Mouse (Mus musculus) midbrain, embryonic 13.5 days (tissue): ENCODE data around the gene Depdc1a. TPM values are rescaled to one million over a fixed set of nuclear protein-coding genes. Genes with fewer than 3 reads are reported as not detected.
"Not testable (repeated sequence)": the region's sequence is repeated elsewhere in the genome, so short reads cannot be mapped to it uniquely, and the experiment has no call there.

Experiments used
- ATAC-seq: fragments of 200-750 bp; cut with Nextera tagmentation; 2 replicates; pipeline ENCODE4 v1.8.0; 2017; ENCODE audit warnings: mild to moderate bottlenecking, moderate TSS enrichment, moderate library complexity
- H3K27ac ChIP-seq: fragments of 300-500 bp; sonication (generic); 2 replicates; pipeline ENCODE4 v1.5.1; 2015; ENCODE audit warnings: inconsistent platforms, mild to moderate bottlenecking, moderate library complexity
- H3K27me3 ChIP-seq: fragments of 300-500 bp; sonication (generic); 2 replicates; pipeline ENCODE4 v1.6.1; 2015; ENCODE audit warnings: mild to moderate bottlenecking, inconsistent platforms
- H3K36me3 ChIP-seq: fragments of 300-500 bp; sonication (generic); 2 replicates; pipeline ENCODE4 v1.6.1; 2015; ENCODE audit warnings: mild to moderate bottlenecking, inconsistent platforms
- H3K4me1 ChIP-seq: fragments of 300-500 bp; sonication (generic); replicated peaks from 2 replicates; pipeline ENCODE4 v1.6.1; 2015; ENCODE audit warnings: inconsistent platforms
- H3K4me2 ChIP-seq: fragments of 300-500 bp; sonication (generic); replicated peaks from 2 replicates; pipeline ENCODE4 v1.6.1; 2015; ENCODE audit warnings: moderate library complexity, mild to moderate bottlenecking, inconsistent platforms
- H3K4me3 ChIP-seq: fragments of 300-500 bp; sonication (generic); replicated peaks from 2 replicates; pipeline ENCODE4 v1.5.1; 2015; ENCODE audit warnings: mild to moderate bottlenecking, inconsistent platforms
- H3K9ac ChIP-seq: fragments of 300-500 bp; sonication (generic); replicated peaks from 2 replicates; pipeline ENCODE4 v1.6.1; 2015; ENCODE audit warnings: mild to moderate bottlenecking, inconsistent platforms
- H3K9me3 ChIP-seq: fragments of 300-500 bp; sonication (generic); 2 replicates; pipeline ENCODE4 v1.6.1; 2016; ENCODE audit warnings: mild to moderate bottlenecking, inconsistent platforms
- WGBS: fragments of 180-500 bp; shearing (Covaris S2); methylation state at CpG from one replicate; pipeline ENCODE4 v1.1.7; 2015; 5-methylcytosine and 5-hydroxymethylcytosine counted together
- polyA plus RNA-seq: library from polyadenylated mRNA; unstranded; fragments of >200 nt; fragmentation: Nextera tagmentation; extraction: Ambion mirVana; gene quantifications from 2 replicates; pipeline ENCODE4 v1.2.1, GENCODE M21; 2015

Depdc1a gene
- polyA plus RNA-seq: 8.3 and 9.8 TPM in 2 replicates

DNA sequence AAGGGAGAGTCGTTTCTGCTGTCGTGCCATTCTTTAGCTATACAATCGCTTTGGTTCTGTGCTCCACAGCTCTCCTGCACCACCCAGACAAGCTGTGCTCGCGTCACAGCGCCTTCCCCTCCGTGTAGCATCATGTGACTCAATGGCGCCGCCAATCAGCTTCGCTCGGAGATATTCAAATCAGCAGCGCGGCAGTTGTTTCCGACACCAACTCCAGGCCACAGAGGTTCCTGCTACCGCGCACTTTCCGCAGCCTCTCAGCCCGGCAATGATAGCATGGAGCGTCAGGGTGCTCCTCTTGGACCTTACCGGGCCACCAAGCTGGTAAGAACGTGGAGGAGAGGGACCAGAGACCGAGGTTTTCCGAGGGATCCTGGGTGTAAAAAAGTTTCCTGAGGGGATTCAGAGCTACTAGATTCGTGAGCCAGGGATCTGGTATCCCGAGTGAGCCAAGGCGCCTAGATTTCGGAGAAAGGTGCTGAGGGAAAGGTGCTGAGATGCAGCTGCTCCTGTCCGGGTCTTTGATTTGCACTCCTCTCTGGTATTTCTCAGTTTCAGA lies at the start of gene Depdc1a:
Gene Depdc1a (plus strand): TSS at position 191 of the 559 bp plus-strand sequence.
- Histone ChIP-seq H3K36me3 (0 out of 2 replicates have a peak, but pooled peaks cover 7% of the 10 kb centered on the region), H3K27ac (no peak within 1 kb of the TSS; the same call in 1 of the 2 replicates), H3K9ac (peak within 1 kb of the TSS; percentile 73), H3K4me3 (peak within 1 kb of the TSS; percentile 56), H3K4me1 (peaks cover 12% of the 10 kb centered on the region), H3K4me2 (peak within 1 kb of the TSS; percentile 69), H3K27me3 (no peaks in the 10 kb centered on the region), H3K9me3 (no peaks in the 10 kb centered on the region)
- under 1% methylated on average over 28 of the region's 28 CpGs for WGBS
- ATAC-seq: peak; percentile 100

DNA sequence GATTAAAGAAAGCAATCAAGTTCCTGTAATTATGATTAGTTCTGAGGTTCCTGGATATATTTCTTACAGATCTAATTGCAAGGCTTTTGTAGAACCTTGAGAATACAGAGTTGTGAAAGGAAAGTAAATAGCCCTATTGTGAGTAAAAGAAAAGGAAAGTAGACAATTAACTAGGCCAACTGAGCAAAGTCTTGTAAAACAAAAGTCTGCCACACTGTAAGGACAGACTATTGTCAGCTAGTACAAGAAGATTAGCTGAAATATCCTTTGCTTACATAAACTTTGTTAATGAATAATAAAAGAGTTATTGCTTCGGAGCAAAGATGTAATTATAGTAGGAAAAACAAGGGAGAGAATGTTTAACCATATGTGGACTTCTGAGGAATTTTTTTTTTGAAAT lies 25.2 kb upstream of the Depdc1a start:
- H3K4me2 ChIP-seq: no peak overlapping the region
- no peaks in the 10 kb centered on the region for H3K4me1 ChIP-seq
- H3K9ac ChIP-seq: no peak overlapping the region
- ATAC-seq: no peak
- no peaks in the 10 kb centered on the region for H3K27me3 ChIP-seq
- no peak overlapping the region for H3K4me3 ChIP-seq
- no peaks in the 10 kb centered on the region for H3K9me3 ChIP-seq
- no peak overlapping the region for H3K27ac ChIP-seq
- no peaks in the 10 kb centered on the region for H3K36me3 ChIP-seq
- WGBS: 63% methylated on average over 1 of the region's 1 CpGs

- H3K36me3 ChIP-seq: no peaks in the 10 kb centered on the region
These were observed 19.8 kb upstream of the Depdc1a start for GRCm38 (mm10) chr3:159475465-159475864.

GRCm38 (mm10) chr3:159477250-159477962 lies 17.8 kb upstream of the Depdc1a start:
- 96% methylated on average over 1 of the region's 1 CpGs for WGBS
- H3K4me1 ChIP-seq: no peaks in the 10 kb centered on the region
- H3K4me3 ChIP-seq: no peak overlapping the region
- H3K9me3 ChIP-seq: no peaks in the 10 kb centered on the region
- H3K4me2 ChIP-seq: no peak overlapping the region
- ATAC-seq: no peak
- H3K27me3 ChIP-seq: no peaks in the 10 kb centered on the region
- H3K36me3 ChIP-seq: no peaks in the 10 kb centered on the region
- H3K9ac ChIP-seq: no peak overlapping the region
- H3K27ac ChIP-seq: no peak overlapping the region

More at GRCm38 (mm10) chr3:159475465-159475864, 19.8 kb upstream of the Depdc1a start:
- no peak overlapping the region for H3K9ac ChIP-seq
- no peaks in the 10 kb centered on the region for H3K27me3 ChIP-seq
- no peak overlapping the region for H3K4me2 ChIP-seq
- 71% methylated on average over 1 of the region's 1 CpGs for WGBS
- no peaks in the 10 kb centered on the region for H3K4me1 ChIP-seq
- H3K4me3 ChIP-seq: no peak overlapping the region
- ATAC-seq: no peak
- no peaks in the 10 kb centered on the region for H3K9me3 ChIP-seq
- H3K27ac ChIP-seq: no peak overlapping the region

DNA sequence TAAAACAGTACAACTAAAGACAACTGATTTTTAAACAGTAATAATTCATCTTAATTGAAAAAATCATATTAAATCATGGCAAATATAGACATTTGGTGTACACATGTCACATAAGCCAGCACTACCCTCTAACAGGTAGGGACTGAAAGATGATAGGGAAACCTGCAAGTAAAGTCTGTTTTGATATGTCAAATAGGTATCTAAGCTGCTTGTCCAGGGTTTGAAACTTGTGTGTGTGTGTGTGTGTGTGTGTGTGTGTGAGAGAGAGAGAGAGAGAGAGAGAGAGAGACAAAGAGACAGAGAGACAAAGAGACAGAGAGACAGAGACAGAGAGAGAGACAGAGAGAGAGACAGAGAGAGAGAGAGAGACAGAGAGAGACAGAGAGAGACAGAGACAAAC lies 524 bp upstream of the Depdc1a start:
- not testable (repeated sequence) for H3K9me3 ChIP-seq, H3K36me3 ChIP-seq, H3K27ac ChIP-seq, H3K27me3 ChIP-seq
- peaks cover 12% of the 10 kb centered on the region for H3K4me1 ChIP-seq
- H3K4me3 ChIP-seq: peak overlapping the region; percentile 56
- peak overlapping the region; percentile 73 for H3K9ac ChIP-seq
- peak; percentile 46; the same call in 1 of the 2 replicates for ATAC-seq
- peak overlapping the region; percentile 69 for H3K4me2 ChIP-seq

GRCm38 (mm10) chr3:159508899-159509298 lies 13.7 kb downstream of the Depdc1a start:
- no peak overlapping the region for H3K27ac ChIP-seq
- no peak overlapping the region for H3K4me2 ChIP-seq
- ATAC-seq: no peak
- H3K27me3 ChIP-seq: no peaks in the 10 kb centered on the region
- peaks cover 3% of the 10 kb centered on the region; the same call in 1 of the 2 replicates for H3K9me3 ChIP-seq
- H3K4me3 ChIP-seq: no peak overlapping the region
- no peaks in the 10 kb centered on the region for H3K4me1 ChIP-seq
- no peak overlapping the region for H3K9ac ChIP-seq
- 0 out of 2 replicates have a peak, but pooled peaks cover 3% of the 10 kb centered on the region for H3K36me3 ChIP-seq

DNA sequence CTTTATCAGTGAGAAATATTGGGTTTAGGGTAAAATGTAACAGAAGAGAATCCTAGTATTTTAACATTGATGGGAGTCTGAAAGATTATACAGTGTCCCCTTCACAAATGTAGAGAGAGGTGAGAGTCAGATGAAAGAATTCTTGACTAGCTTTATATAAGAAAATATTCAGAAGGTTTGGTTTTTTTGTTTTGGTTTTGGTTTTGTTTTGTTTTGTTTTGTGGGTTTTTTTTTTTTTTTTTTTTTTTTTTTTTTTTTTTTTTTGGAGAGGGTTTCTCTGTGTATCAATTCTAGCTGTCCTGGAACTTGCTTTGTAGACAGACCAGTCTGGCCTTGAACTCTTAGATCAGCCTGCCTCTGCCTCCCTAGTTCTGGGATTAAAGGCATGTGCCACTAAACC lies 33.3 kb downstream of the Depdc1a start:
- Histone ChIP-seq H3K27me3 (no peaks in the 10 kb centered on the region), H3K4me1 (no peaks in the 10 kb centered on the region), H3K36me3 (no peaks in the 10 kb centered on the region), H3K9ac (no peak overlapping the region), H3K4me2 (no peak overlapping the region), H3K27ac (no peak overlapping the region), H3K4me3 (no peak overlapping the region), H3K9me3 (no peaks in the 10 kb centered on the region)
- no peak for ATAC-seq

GRCm38 (mm10) chr3:159548303-159548702 lies 53.1 kb downstream of the Depdc1a start:
- no peak overlapping the region for H3K27ac ChIP-seq
- 80% methylated on average over 3 of the region's 3 CpGs for WGBS
- H3K9ac ChIP-seq: no peak overlapping the region
- no peak for ATAC-seq
- no peak overlapping the region for H3K4me3 ChIP-seq
- no peak overlapping the region for H3K4me2 ChIP-seq
- H3K9me3 ChIP-seq: no peaks in the 10 kb centered on the region
- H3K36me3 ChIP-seq: no peaks in the 10 kb centered on the region
- no peaks in the 10 kb centered on the region for H3K4me1 ChIP-seq
- no peaks in the 10 kb centered on the region for H3K27me3 ChIP-seq

GRCm38 (mm10) chr3:159550224-159550623 lies 55.0 kb downstream of the Depdc1a start:
- no peaks in the 10 kb centered on the region for H3K36me3 ChIP-seq
- H3K27me3 ChIP-seq: no peaks in the 10 kb centered on the region
- no peaks in the 10 kb centered on the region for H3K9me3 ChIP-seq
- ATAC-seq: peak; percentile 27; the same call in 1 of the 2 replicates
- H3K4me1 ChIP-seq: no peaks in the 10 kb centered on the region
- H3K9ac ChIP-seq: no peak overlapping the region
- no peak overlapping the region for H3K27ac ChIP-seq
- no peak overlapping the region for H3K4me2 ChIP-seq
- no peak overlapping the region for H3K4me3 ChIP-seq

Other genes with a start within 250 kb of the Depdc1a start
- not detected in 2 replicates for gene Rpe65, start 103.7 kb downstream of the Depdc1a start, polyA plus RNA-seq